Mouse (Mus musculus): Measurements from ENCODE around the gene Rpl9-ps6. TPM values are rescaled to one million over a fixed set of nuclear protein-coding genes. Genes with fewer than 3 reads are reported as not detected.
"Not testable (repeated sequence)": the region's sequence is repeated elsewhere in the genome, so short reads cannot be mapped to it uniquely, and the experiment has no call there.

The Rpl9-ps6 gene
- polyA plus RNA-seq, 1 experiment from 2014 or later: 79.8 TPM

DNA sequence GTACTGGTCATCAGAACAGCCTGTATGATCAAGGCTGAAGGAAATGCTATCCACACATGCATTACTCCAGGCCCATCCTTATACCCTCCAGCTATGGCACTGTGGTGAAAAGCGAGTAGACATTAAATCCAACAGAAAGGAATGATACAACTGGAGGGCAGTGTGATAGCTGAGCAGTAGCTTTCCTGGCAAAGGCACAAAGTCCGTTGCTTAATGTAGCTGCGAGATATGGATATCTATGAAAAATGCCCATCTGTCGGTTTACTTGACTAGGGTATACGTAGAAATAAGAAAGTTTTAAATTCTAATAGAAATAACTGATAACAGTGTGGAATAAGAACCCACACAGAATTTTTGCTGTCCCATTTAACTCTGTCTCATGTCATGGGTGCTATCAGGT lies 13.9 kb upstream of the Rpl9-ps6 start:
- Histone ChIP-seq H3K27ac (replicated peaks) (no peak overlapping the region), H3K36me3 (no peaks in the 10 kb centered on the region), H3K9me3 (no peaks in the 10 kb centered on the region), H3K9ac (no peak overlapping the region), H3K27me3 (no peaks in the 10 kb centered on the region), H3K4me3 (no peak overlapping the region), H3K4me2 (no peak overlapping the region), H3K4me1 (replicated peaks) (peaks cover 6% of the 10 kb centered on the region)
- WGBS: 88% methylated on average over 5 of the region's 5 CpGs
- ATAC-seq (ENCODE audit: low read depth): no peak

DNA sequence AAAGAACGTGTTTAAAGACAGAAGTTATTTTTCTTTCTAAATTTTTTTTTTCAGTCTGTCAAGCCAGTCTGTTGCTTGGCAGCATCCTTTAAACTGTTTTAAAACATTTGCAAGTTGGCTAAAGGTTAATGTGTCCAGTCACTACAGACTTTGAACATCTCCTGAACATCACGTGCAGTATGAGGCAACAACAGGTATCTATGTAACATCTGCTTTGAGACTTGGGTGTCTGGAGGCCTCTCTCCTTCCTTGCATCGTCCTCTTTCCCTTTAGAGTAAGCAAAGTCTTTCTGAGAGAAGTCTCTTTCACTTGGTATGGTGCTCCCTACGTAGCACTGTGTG lies 10.3 kb upstream of the Rpl9-ps6 start:
- Histone ChIP-seq H3K4me1 (replicated peaks) (no peaks in the 10 kb centered on the region), H3K9ac (no peak overlapping the region), H3K36me3 (no peaks in the 10 kb centered on the region), H3K27ac (replicated peaks) (no peak overlapping the region), H3K27me3 (no peaks in the 10 kb centered on the region), H3K4me3 (no peak overlapping the region), H3K9me3 (no peaks in the 10 kb centered on the region), H3K4me2 (no peak overlapping the region)
- no peak for ATAC-seq (ENCODE audit: low read depth)
- 85% methylated on average over 4 of the region's 4 CpGs for WGBS

DNA sequence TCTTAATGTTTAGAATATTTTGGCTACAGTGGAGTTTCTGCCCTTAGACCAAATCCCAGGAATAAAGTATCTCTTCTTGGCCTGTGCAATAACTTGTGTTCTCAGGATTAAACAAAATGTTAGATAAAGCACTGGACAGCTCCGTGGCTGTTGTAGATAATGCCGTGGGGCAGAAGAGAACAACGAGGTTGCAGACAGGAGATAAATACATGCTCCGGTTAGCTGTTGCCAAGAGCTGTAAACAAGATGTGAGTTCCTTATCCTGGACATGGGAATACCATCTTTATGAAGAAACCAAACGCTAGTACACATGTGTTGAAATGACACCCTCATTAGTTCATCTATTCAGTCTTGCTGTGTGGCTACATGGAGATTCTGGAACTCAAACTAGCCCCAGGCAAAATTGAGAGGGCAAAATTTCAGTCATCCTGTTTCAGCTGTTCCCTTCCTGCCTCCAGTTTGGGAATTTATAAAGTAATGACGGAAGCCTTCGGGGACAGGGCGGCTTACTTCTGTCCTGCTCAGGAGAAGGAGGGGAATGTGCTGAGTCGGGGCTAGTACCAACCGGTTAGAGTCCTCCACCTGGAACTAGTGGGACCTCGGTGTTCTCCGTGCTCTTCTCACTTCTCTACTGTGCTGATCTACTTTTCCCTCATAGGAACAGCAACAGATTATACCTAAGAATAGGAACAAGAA lies 9.8 kb upstream of the Rpl9-ps6 start:
- WGBS: 87% methylated on average over 12 of the region's 12 CpGs
- Histone ChIP-seq H3K9me3 (no peaks in the 10 kb centered on the region), H3K4me1 (replicated peaks) (no peaks in the 10 kb centered on the region), H3K27me3 (no peaks in the 10 kb centered on the region), H3K4me2 (no peak overlapping the region), H3K4me3 (no peak overlapping the region), H3K27ac (replicated peaks) (no peak overlapping the region), H3K9ac (no peak overlapping the region), H3K36me3 (no peaks in the 10 kb centered on the region)
- no peak for ATAC-seq (ENCODE audit: low read depth)

DNA sequence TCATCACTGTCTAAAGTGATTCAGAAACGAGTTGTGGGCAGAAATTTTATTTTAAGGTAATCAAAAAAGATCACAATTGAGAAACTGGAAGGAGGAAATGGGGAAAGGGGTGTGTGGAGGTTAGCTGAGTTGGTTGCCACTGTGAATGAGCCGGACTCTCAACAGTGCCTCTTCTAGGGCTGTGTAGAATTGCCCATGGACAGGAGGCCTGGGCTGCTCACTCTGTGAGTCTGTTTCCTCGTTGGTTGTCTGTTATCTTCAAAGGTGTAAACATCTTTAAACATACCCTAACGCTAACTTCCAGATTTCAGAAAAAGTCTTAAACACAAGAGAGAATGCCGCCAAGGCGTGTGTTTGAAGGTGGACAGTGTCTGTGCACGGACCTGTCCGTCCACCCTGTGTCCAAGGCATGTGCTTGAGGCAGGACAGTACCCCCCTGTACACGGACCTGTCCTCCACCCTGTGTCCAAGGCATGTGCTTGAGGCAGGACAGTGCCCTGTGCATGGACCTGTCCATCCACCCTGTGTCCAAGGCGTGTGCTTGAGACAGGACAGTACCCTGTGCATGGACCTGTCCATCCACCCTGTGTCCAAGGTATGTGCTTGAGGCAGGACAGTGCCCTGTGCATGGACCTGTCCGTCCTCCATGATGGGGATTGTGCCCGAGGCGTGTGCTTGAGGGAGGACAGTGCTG lies 4.3 kb upstream of the Rpl9-ps6 start:
- H3K27me3 ChIP-seq: no peaks in the 10 kb centered on the region
- H3K9ac ChIP-seq: no peak overlapping the region
- ATAC-seq (ENCODE audit: low read depth): no peak
- H3K4me2 ChIP-seq: no peak overlapping the region
- H3K4me3 ChIP-seq: no peak overlapping the region
- H3K9me3 ChIP-seq: no peaks in the 10 kb centered on the region
- H3K36me3 ChIP-seq: no peaks in the 10 kb centered on the region
- no peaks in the 10 kb centered on the region for H3K4me1 ChIP-seq (replicated peaks)
- WGBS: 88% methylated on average over 13 of the region's 13 CpGs
- H3K27ac ChIP-seq (replicated peaks): no peak overlapping the region

DNA sequence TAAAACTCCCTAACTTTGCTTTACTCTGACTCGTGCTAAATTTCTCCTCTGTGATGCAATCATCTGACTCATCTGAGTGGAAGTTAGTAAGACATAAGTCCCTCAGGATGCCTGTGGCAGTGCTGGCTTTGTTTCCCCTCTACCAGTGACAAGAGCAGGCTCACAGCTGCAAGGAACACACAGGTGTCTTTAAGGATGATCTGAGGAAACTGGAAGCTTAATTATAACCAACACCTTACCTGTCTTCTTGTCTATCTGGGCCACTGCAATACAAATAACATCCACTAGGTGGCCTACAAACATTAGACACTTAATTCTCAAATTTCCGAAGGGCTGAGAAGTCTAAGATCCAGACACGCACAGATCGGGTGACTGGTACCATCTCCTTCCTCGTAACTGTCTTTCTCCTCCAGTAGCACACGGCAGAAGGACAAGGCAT lies 3.7 kb upstream of the Rpl9-ps6 start:
- H3K27me3 ChIP-seq: no peaks in the 10 kb centered on the region
- no peaks in the 10 kb centered on the region for H3K4me1 ChIP-seq (replicated peaks)
- H3K27ac ChIP-seq (replicated peaks): no peak overlapping the region
- H3K9me3 ChIP-seq: no peaks in the 10 kb centered on the region
- WGBS: 48% methylated on average over 6 of the region's 6 CpGs
- no peak overlapping the region for H3K4me2 ChIP-seq
- no peak overlapping the region for H3K9ac ChIP-seq
- H3K36me3 ChIP-seq: no peaks in the 10 kb centered on the region
- peak; percentile 32; the same call in 1 of the 2 replicates for ATAC-seq (ENCODE audit: low read depth)
- H3K4me3 ChIP-seq: no peak overlapping the region

DNA sequence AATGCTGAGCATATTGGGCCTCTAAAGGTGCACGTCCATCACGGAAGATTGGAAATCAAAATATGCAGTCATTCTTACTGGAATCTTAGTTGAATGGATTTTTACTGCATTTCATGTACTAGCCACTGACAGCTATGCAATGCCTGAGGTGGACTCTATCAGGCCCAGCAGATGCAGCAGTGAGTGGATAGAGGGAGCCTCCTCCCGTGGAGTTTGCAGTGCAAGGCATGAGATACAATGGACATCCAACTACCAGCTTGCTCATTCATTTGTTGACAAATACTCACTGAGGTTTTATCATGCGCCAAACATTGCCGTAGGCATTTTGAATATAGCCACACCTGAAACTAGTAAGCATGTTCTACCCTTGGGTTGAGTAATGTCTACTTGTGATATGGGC lies 947 bp upstream of the Rpl9-ps6 start:
- 91% methylated on average over 5 of the region's 5 CpGs for WGBS
- no peak for ATAC-seq (ENCODE audit: low read depth)
- Histone ChIP-seq H3K36me3 (no peaks in the 10 kb centered on the region), H3K9me3 (no peaks in the 10 kb centered on the region), H3K4me3 (no peak overlapping the region), H3K27ac (replicated peaks) (no peak overlapping the region), H3K4me1 (replicated peaks) (no peaks in the 10 kb centered on the region), H3K4me2 (no peak overlapping the region), H3K9ac (no peak overlapping the region), H3K27me3 (no peaks in the 10 kb centered on the region)

DNA sequence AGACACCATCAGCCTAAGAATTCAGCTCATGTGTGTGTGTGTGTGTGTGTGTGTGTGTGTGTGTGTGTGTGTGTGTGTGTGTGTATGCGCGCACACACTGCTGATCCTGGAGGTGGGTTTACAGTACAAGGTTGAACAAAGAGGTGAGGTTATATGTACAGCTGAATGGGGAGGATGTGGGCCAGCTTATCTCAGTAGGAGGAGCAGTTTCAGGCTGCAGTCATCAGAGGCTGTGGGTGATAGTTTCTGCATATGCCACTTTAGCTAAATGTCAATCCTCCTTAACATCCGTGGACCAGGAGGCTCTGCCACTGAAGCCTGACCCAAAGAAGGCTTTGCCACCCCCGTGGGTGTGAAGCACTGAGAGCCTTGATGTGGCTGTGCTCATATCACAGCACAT lies 1.1 kb downstream of the Rpl9-ps6 start:
- ATAC-seq (ENCODE audit: low read depth): no peak
- Histone ChIP-seq H3K4me3 (no peak overlapping the region), H3K27ac (replicated peaks) (no peak overlapping the region), H3K4me2 (no peak overlapping the region), H3K4me1 (replicated peaks) (no peaks in the 10 kb centered on the region), H3K9me3 (no peaks in the 10 kb centered on the region), H3K36me3 (no peaks in the 10 kb centered on the region), H3K9ac (no peak overlapping the region), H3K27me3 (no peaks in the 10 kb centered on the region)
- 79% methylated on average over 4 of the region's 4 CpGs for WGBS

DNA sequence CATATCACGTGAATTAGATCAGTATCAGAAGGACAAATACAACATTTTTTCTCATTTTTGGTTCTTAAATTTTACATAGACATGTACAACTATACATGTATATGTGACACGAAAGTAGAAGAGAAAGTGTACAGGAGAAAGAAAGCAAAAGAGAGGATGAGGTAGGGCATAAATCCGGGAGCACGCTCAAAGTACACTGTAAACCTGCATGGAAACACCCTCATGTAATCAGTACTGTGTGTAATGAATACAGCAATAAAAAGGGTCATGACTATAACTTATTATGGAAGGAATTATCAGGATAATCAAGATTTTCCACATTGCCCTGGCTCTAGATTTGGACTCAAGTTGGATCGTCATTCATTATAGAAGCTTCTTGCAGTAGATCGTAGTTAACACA lies 3.3 kb downstream of the Rpl9-ps6 start:
- Histone ChIP-seq H3K36me3 (no peaks in the 10 kb centered on the region), H3K9ac (no peak overlapping the region), H3K9me3 (0 out of 2 replicates have a peak, but pooled peaks cover 6% of the 10 kb centered on the region), H3K4me2 (no peak overlapping the region), H3K27me3 (no peaks in the 10 kb centered on the region), H3K4me3 (no peak overlapping the region), H3K27ac (replicated peaks) (no peak overlapping the region), H3K4me1 (replicated peaks) (no peaks in the 10 kb centered on the region)
- 86% methylated on average over 6 of the region's 6 CpGs for WGBS
- ATAC-seq (ENCODE audit: low read depth): no peak

DNA sequence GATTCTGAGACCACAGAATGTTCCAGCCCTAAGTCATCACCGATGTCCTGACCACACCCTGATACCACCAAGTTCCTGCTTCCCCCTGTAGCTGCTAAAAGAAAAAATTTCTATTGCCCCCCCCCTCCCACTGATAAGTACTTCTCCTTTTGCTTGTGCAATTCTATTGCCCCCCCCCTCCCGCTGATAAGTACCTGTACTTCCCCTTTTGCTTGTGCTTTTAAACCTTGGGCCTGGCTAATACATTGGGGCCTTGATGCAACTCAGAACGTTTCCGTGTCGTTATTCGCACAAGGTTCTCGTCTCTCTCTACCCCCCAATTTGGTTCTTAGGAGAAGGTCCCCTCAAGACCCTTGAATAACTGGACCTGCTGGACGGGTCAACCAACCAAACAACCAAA lies 8.7 kb downstream of the Rpl9-ps6 start:
- not testable (repeated sequence) for ATAC-seq (ENCODE audit: low read depth); H3K36me3 ChIP-seq; H3K4me2 ChIP-seq; H3K27me3 ChIP-seq; H3K9me3 ChIP-seq; H3K4me1 ChIP-seq (replicated peaks); H3K9ac ChIP-seq; H3K27ac ChIP-seq (replicated peaks); H3K4me3 ChIP-seq
- 93% methylated on average over 8 of the region's 8 CpGs for WGBS

DNA sequence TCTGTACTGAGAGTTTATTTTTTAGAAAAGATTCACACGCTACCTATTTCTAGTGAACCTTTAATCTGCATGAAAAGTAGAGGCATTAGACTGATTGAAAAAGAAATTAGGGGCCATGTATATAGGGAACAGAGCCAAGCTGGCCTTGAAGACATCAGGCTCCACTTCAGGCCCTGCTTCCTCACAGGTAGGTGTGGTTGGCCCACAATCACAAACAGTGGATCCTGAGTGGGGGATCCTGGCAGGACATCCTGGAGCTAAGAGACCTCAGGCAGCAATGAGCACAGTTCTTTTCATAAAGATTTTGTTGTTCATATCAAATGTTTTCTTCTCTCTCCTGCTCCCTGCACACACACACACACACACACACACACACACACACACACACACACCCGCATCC lies 9.6 kb downstream of the Rpl9-ps6 start:
- Histone ChIP-seq H3K27me3 (no peaks in the 10 kb centered on the region), H3K4me3 (no peak overlapping the region), H3K4me1 (replicated peaks) (no peaks in the 10 kb centered on the region), H3K9me3 (0 out of 2 replicates have a peak, but pooled peaks cover 6% of the 10 kb centered on the region), H3K4me2 (no peak overlapping the region), H3K27ac (replicated peaks) (no peak overlapping the region), H3K9ac (no peak overlapping the region), H3K36me3 (no peaks in the 10 kb centered on the region)
- no peak for ATAC-seq (ENCODE audit: low read depth)
- 97% methylated on average over 2 of the region's 2 CpGs for WGBS

DNA sequence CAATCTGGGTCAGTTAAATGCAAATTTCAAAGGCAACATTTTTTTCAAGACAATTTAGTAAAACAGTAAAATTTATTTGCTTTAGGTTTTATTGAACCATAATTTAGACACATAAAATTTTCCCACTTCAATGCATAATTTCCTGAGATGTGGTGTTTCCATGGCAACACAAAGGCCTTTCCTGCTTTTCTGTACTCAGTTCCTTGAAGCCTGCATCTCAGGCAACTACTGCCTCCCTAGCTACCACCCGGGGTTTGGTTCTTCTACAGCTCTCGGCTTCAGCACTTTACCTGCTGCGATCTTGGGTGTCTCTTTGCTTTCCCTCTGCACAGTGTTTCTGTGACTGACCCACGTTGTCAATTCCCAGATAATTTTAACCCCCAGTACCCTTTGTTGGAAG lies 14.1 kb downstream of the Rpl9-ps6 start:
- Histone ChIP-seq H3K9ac (no peak overlapping the region), H3K4me3 (no peak overlapping the region), H3K4me1 (replicated peaks) (no peaks in the 10 kb centered on the region), H3K4me2 (no peak overlapping the region), H3K36me3 (no peaks in the 10 kb centered on the region), H3K27me3 (no peaks in the 10 kb centered on the region), H3K9me3 (no peaks in the 10 kb centered on the region), H3K27ac (replicated peaks) (no peak overlapping the region)
- WGBS: 63% methylated on average over 4 of the region's 4 CpGs
- ATAC-seq (ENCODE audit: low read depth): no peak

DNA sequence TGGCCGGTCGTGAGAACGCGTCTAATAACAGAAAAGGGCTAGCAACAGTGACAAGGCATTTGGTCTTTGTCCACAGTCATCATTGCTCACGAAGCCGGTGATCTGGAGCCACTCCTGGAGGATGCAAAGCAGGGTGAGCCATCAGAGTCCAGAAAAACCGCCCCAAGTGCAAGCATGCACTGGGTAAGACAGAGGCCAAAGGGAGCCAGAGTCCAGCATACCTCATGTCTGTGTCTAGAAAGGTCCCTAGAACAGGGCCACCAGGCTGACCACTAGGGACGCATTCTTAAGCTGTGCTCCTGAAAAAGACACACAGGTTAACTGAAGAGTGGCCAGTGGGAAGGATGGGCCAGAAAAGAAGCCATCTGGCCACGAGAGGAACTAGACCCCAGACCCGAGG lies 17.4 kb downstream of the Rpl9-ps6 start:
- no peak overlapping the region for H3K27ac ChIP-seq (replicated peaks)
- no peak for ATAC-seq (ENCODE audit: low read depth)
- H3K36me3 ChIP-seq: no peaks in the 10 kb centered on the region
- H3K9ac ChIP-seq: no peak overlapping the region
- no peaks in the 10 kb centered on the region for H3K27me3 ChIP-seq
- no peaks in the 10 kb centered on the region for H3K4me1 ChIP-seq (replicated peaks)
- WGBS: 96% methylated on average over 10 of the region's 10 CpGs
- H3K9me3 ChIP-seq: no peaks in the 10 kb centered on the region
- H3K4me3 ChIP-seq: no peak overlapping the region
- no peak overlapping the region for H3K4me2 ChIP-seq

DNA sequence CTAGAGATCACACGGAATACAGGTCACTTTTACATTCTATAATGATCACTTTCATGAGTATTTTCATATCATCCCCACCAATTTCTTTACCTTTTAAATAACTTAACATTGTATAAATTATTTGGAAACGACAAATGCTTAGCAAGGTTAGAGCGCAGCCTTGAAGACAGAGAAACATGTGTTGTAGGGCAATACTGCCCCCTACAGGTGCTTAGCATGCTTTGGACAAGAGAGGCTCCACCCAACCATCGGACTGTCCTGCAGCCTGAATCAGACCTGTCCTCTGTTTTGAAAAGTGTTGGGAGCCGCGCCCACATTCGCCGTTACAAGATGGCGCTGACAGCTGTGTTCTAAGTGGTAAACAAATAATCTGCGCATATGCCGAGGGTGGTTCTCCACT lies 24.8 kb downstream of the Rpl9-ps6 start:
- H3K36me3 ChIP-seq: no peaks in the 10 kb centered on the region
- H3K9me3 ChIP-seq: peaks cover 12% of the 10 kb centered on the region; the same call in 1 of the 2 replicates
- H3K4me3 ChIP-seq: no peak overlapping the region
- ATAC-seq (ENCODE audit: low read depth): no peak
- H3K9ac ChIP-seq: no peak overlapping the region
- H3K27me3 ChIP-seq: no peaks in the 10 kb centered on the region
- 96% methylated on average over 11 of the region's 11 CpGs for WGBS
- no peak overlapping the region for H3K4me2 ChIP-seq
- H3K4me1 ChIP-seq (replicated peaks): no peaks in the 10 kb centered on the region
- no peak overlapping the region for H3K27ac ChIP-seq (replicated peaks)
